Mouse (Mus musculus): ENCODE measurements around the gene Jazf1. TPM values are rescaled to one million over a fixed set of nuclear protein-coding genes. Genes with fewer than 3 reads are reported as not detected.
A peak's percentile ranks its signal among the peaks of the same experiment; 100 is the strongest.

Jazf1 gene
- polyA plus RNA-seq, 1 experiment, result 0.43 TPM

GRCm38 (mm10) chr6:53069976-53070575 lies 1.6 kb upstream of the Jazf1 start:
- Histone ChIP-seq H3K36me3 (ENCODE audit: control insufficient read depth, insufficient read depth, low read length) (no peaks in the 10 kb centered on the region), H3K4me1 (ENCODE audit: control insufficient read depth, insufficient read depth, insufficient read length) (no peaks in the 10 kb centered on the region), H3K27ac (ENCODE audit: insufficient read depth, low read length) (no peak overlapping the region), H3K27me3 (ENCODE audit: control insufficient read depth, insufficient read depth, low read length) (peaks cover 13% of the 10 kb centered on the region; the same call in 1 of the 2 replicates), H3K4me3 (ENCODE audit: extremely low read depth, insufficient read depth, insufficient read length) (no peak overlapping the region)
- no peak for DNase-seq (ENCODE audit: low read depth in 1 of 2, low spot score in 2 of 2)
- WGBS, result 66% methylated on average over 5 of the region's 5 CpGs
- TF ChIP-seq CTCF (IDR thresholded peaks at IDR 0.05; ENCODE audit: extremely low read depth, insufficient read depth, insufficient read length, insufficient replicate concordance), result no peak
- no peak for TF ChIP-seq POLR2A (IDR thresholded peaks at IDR 0.05; ENCODE audit: low read depth, low read length)

- no peak overlapping the region for H3K27ac ChIP-seq (ENCODE audit: insufficient read depth, low read length)
- TF ChIP-seq CTCF (IDR thresholded peaks at IDR 0.05; ENCODE audit: extremely low read depth, insufficient read depth, insufficient read length, insufficient replicate concordance) (no peak), POLR2A (IDR thresholded peaks at IDR 0.05; ENCODE audit: low read depth, low read length) (no peak)
- H3K36me3 ChIP-seq (ENCODE audit: control insufficient read depth, insufficient read depth, low read length), result no peaks in the 10 kb centered on the region
- peaks cover 13% of the 10 kb centered on the region; the same call in 1 of the 2 replicates for H3K27me3 ChIP-seq (ENCODE audit: control insufficient read depth, insufficient read depth, low read length)
- H3K4me1 ChIP-seq (ENCODE audit: control insufficient read depth, insufficient read depth, insufficient read length), result no peaks in the 10 kb centered on the region
- DNase-seq (ENCODE audit: low read depth in 1 of 2, low spot score in 2 of 2), result no peak
- peak overlapping the region; percentile 60 for H3K4me3 ChIP-seq (ENCODE audit: extremely low read depth, insufficient read depth, insufficient read length)
- WGBS, result 23% methylated on average over 6 of the region's 6 CpGs
Observed at GRCm38 (mm10) chr6:53068875-53069178, 396 bp upstream of the Jazf1 start.

- DNase-seq (ENCODE audit: low read depth in 1 of 2, low spot score in 2 of 2), result peak in 1 of 2 experiments; percentile 6
- Histone ChIP-seq H3K36me3 (ENCODE audit: control insufficient read depth, insufficient read depth, low read length) (no peaks in the 10 kb centered on the region), H3K27ac (ENCODE audit: insufficient read depth, low read length) (no peak overlapping the region), H3K27me3 (ENCODE audit: control insufficient read depth, insufficient read depth, low read length) (peaks cover 13% of the 10 kb centered on the region; the same call in 1 of the 2 replicates), H3K4me1 (ENCODE audit: control insufficient read depth, insufficient read depth, insufficient read length) (no peaks in the 10 kb centered on the region), H3K4me3 (ENCODE audit: extremely low read depth, insufficient read depth, insufficient read length) (peak overlapping the region; percentile 31)
- no peak for TF ChIP-seq CTCF (IDR thresholded peaks at IDR 0.05; ENCODE audit: extremely low read depth, insufficient read depth, insufficient read length, insufficient replicate concordance)
- no peak for TF ChIP-seq POLR2A (IDR thresholded peaks at IDR 0.05; ENCODE audit: low read depth, low read length)
- WGBS, result 19% methylated on average over 41 of the region's 41 CpGs
Observed at GRCm38 (mm10) chr6:53067446-53067988, 914 bp downstream of the Jazf1 start.

- Histone ChIP-seq H3K4me3 (ENCODE audit: extremely low read depth, insufficient read depth, insufficient read length) (no peak overlapping the region), H3K36me3 (ENCODE audit: control insufficient read depth, insufficient read depth, low read length) (no peaks in the 10 kb centered on the region), H3K4me1 (ENCODE audit: control insufficient read depth, insufficient read depth, insufficient read length) (no peaks in the 10 kb centered on the region), H3K27me3 (ENCODE audit: control insufficient read depth, insufficient read depth, low read length) (peaks cover 13% of the 10 kb centered on the region; the same call in 1 of the 2 replicates), H3K27ac (ENCODE audit: insufficient read depth, low read length) (no peak overlapping the region)
- 80% methylated on average over 3 of the region's 3 CpGs for WGBS
- DNase-seq (ENCODE audit: low read depth in 1 of 2, low spot score in 2 of 2), result no peak
- TF ChIP-seq CTCF (IDR thresholded peaks at IDR 0.05; ENCODE audit: extremely low read depth, insufficient read depth, insufficient read length, insufficient replicate concordance), result no peak
- no peak for TF ChIP-seq POLR2A (IDR thresholded peaks at IDR 0.05; ENCODE audit: low read depth, low read length)
Observed at GRCm38 (mm10) chr6:53066978-53067377, 1.5 kb downstream of the Jazf1 start.

- H3K27me3 ChIP-seq (ENCODE audit: control insufficient read depth, insufficient read depth, low read length), result peaks cover 13% of the 10 kb centered on the region; the same call in 1 of the 2 replicates
- TF ChIP-seq CTCF (IDR thresholded peaks at IDR 0.05; ENCODE audit: extremely low read depth, insufficient read depth, insufficient read length, insufficient replicate concordance), result no peak
- 45% methylated on average over 4 of the region's 4 CpGs for WGBS
Observed at GRCm38 (mm10) chr6:53064070-53064469, 4.4 kb downstream of the Jazf1 start.

DNA sequence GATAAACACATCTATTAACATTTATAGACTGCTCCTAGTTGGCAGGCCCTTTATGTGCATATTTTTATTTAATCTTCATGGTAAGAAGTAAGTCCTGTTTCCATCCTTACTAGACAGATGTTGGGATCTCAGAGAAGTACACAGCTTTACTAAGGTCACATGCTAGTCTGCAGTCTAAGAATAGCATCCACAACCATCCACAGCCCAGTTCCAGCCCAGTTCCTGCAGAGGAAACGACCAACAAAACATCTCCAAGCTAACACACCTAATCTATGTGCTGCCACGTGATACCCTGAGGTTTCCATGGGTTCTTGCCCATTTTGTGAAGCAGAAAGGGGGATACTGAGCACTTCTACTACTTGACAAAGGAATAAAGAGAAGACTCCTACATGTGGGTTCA lies 13.5 kb downstream of the Jazf1 start:
- no peak for TF ChIP-seq CTCF (IDR thresholded peaks at IDR 0.05; ENCODE audit: extremely low read depth, insufficient read depth, insufficient read length, insufficient replicate concordance)
- TF ChIP-seq POLR2A (IDR thresholded peaks at IDR 0.05; ENCODE audit: low read depth, low read length), result no peak
- Histone ChIP-seq H3K36me3 (ENCODE audit: control insufficient read depth, insufficient read depth, low read length) (no peaks in the 10 kb centered on the region), H3K4me1 (ENCODE audit: control insufficient read depth, insufficient read depth, insufficient read length) (no peaks in the 10 kb centered on the region), H3K27ac (ENCODE audit: insufficient read depth, low read length) (no peak overlapping the region), H3K4me3 (ENCODE audit: extremely low read depth, insufficient read depth, insufficient read length) (no peak overlapping the region), H3K27me3 (ENCODE audit: control insufficient read depth, insufficient read depth, low read length) (no peaks in the 10 kb centered on the region)
- WGBS, result 31% methylated on average over 2 of the region's 2 CpGs
- DNase-seq (ENCODE audit: low read depth in 1 of 2, low spot score in 2 of 2), result no peak

More at GRCm38 (mm10) chr6:53064070-53064469, 4.4 kb downstream of the Jazf1 start:
- H3K36me3 ChIP-seq (ENCODE audit: control insufficient read depth, insufficient read depth, low read length), result no peaks in the 10 kb centered on the region
- H3K27ac ChIP-seq (ENCODE audit: insufficient read depth, low read length), result no peak overlapping the region
- H3K4me3 ChIP-seq (ENCODE audit: extremely low read depth, insufficient read depth, insufficient read length), result no peak overlapping the region
- DNase-seq (ENCODE audit: low read depth in 1 of 2, low spot score in 2 of 2), result no peak
- H3K4me1 ChIP-seq (ENCODE audit: control insufficient read depth, insufficient read depth, insufficient read length), result no peaks in the 10 kb centered on the region

GRCm38 (mm10) chr6:53045501-53045900 lies 22.9 kb downstream of the Jazf1 start:
- no peaks in the 10 kb centered on the region; the same call in 1 of the 2 replicates for H3K4me1 ChIP-seq (ENCODE audit: control insufficient read depth, insufficient read depth, insufficient read length)
- no peak for DNase-seq (ENCODE audit: low read depth in 1 of 2, low spot score in 2 of 2)
- no peak overlapping the region for H3K27ac ChIP-seq (ENCODE audit: insufficient read depth, low read length)
- H3K36me3 ChIP-seq (ENCODE audit: control insufficient read depth, insufficient read depth, low read length), result no peaks in the 10 kb centered on the region
- TF ChIP-seq CTCF (IDR thresholded peaks at IDR 0.05; ENCODE audit: extremely low read depth, insufficient read depth, insufficient read length, insufficient replicate concordance), result no peak
- TF ChIP-seq POLR2A (IDR thresholded peaks at IDR 0.05; ENCODE audit: low read depth, low read length), result no peak
- no peaks in the 10 kb centered on the region for H3K27me3 ChIP-seq (ENCODE audit: control insufficient read depth, insufficient read depth, low read length)
- WGBS, result 81% methylated on average over 2 of the region's 2 CpGs
- no peak overlapping the region for H3K4me3 ChIP-seq (ENCODE audit: extremely low read depth, insufficient read depth, insufficient read length)

Data from spleen, adult 2 months (tissue).